Mouse (Mus musculus): ENCODE data around the gene Tanc1.
"Not testable (repeated sequence)": the region's sequence is repeated elsewhere in the genome, so short reads cannot be mapped to it uniquely, and the experiment has no call there.

Gene Tanc1

GRCm38 (mm10) chr2:59611831-59612732 lies at the start of gene Tanc1:
Tanc1 (plus strand) TSS chr2:59612042.
- DNase-seq (ENCODE audit: inconsistent ontology term), result peak; percentile 95

- DNase-seq (ENCODE audit: inconsistent ontology term), result no peak
Observed at GRCm38 (mm10) chr2:59562215-59562614, 49.6 kb upstream of the Tanc1 start.

GRCm38 (mm10) chr2:59562696-59563095 lies 49.1 kb upstream of the Tanc1 start:
- DNase-seq (ENCODE audit: inconsistent ontology term), result no peak

- not testable (repeated sequence) for DNase-seq (ENCODE audit: inconsistent ontology term)
Observed at GRCm38 (mm10) chr2:59564029-59564611, 47.7 kb upstream of the Tanc1 start.

- no peak for DNase-seq (ENCODE audit: inconsistent ontology term)
Observed at GRCm38 (mm10) chr2:59564947-59565346, 46.9 kb upstream of the Tanc1 start.

- DNase-seq (ENCODE audit: inconsistent ontology term), result no peak
Observed at GRCm38 (mm10) chr2:59580939-59581338, 30.9 kb upstream of the Tanc1 start.

- peak; percentile 40 for DNase-seq (ENCODE audit: inconsistent ontology term)
Observed at GRCm38 (mm10) chr2:59583961-59584360, 27.9 kb upstream of the Tanc1 start.

- DNase-seq (ENCODE audit: inconsistent ontology term), result peak; percentile 72
Observed at GRCm38 (mm10) chr2:59587387-59588095, 24.3 kb upstream of the Tanc1 start.

- DNase-seq (ENCODE audit: inconsistent ontology term), result peak; percentile 76
Observed at GRCm38 (mm10) chr2:59588096-59588405, 23.8 kb upstream of the Tanc1 start.

GRCm38 (mm10) chr2:59593341-59593902 lies 18.4 kb upstream of the Tanc1 start:
- no peak for DNase-seq (ENCODE audit: inconsistent ontology term)

GRCm38 (mm10) chr2:59594095-59594494 lies 17.7 kb upstream of the Tanc1 start:
- DNase-seq (ENCODE audit: inconsistent ontology term), result peak; percentile 64

- no peak for DNase-seq (ENCODE audit: inconsistent ontology term)
Observed at GRCm38 (mm10) chr2:59596545-59596944, 15.3 kb upstream of the Tanc1 start.

- no peak for DNase-seq (ENCODE audit: inconsistent ontology term)
Observed at GRCm38 (mm10) chr2:59598286-59598685, 13.6 kb upstream of the Tanc1 start.

- no peak for DNase-seq (ENCODE audit: inconsistent ontology term)
Observed at GRCm38 (mm10) chr2:59598894-59599293, 12.9 kb upstream of the Tanc1 start.

GRCm38 (mm10) chr2:59599338-59600111 lies 12.3 kb upstream of the Tanc1 start:
- peak; percentile 75 for DNase-seq (ENCODE audit: inconsistent ontology term)

- DNase-seq (ENCODE audit: inconsistent ontology term), result peak; percentile 77
Observed at GRCm38 (mm10) chr2:59600123-59600840, 11.6 kb upstream of the Tanc1 start.

GRCm38 (mm10) chr2:59600980-59601379 lies 10.9 kb upstream of the Tanc1 start:
- no peak for DNase-seq (ENCODE audit: inconsistent ontology term)

- DNase-seq (ENCODE audit: inconsistent ontology term), result no peak
Observed at GRCm38 (mm10) chr2:59601452-59601851, 10.4 kb upstream of the Tanc1 start.

GRCm38 (mm10) chr2:59608958-59609357 lies 2.9 kb upstream of the Tanc1 start:
- no peak for DNase-seq (ENCODE audit: inconsistent ontology term)

GRCm38 (mm10) chr2:59611216-59611810 lies 529 bp upstream of the Tanc1 start:
- DNase-seq (ENCODE audit: inconsistent ontology term), result no peak
